Mouse (Mus musculus) kidney, embryonic 14.5 days (tissue): ENCODE measurements around the gene Ttc36. TPM values are rescaled to one million over a fixed set of nuclear protein-coding genes. Genes with fewer than 3 reads are reported as not detected.

ENCODE experiments used
- ATAC-seq: fragments of 200-750 bp; cut with Nextera tagmentation; 2 replicates; pipeline ENCODE4 v1.8.0; 2017; ENCODE audit warnings: moderate number of reproducible peaks, mild to moderate bottlenecking, moderate TSS enrichment, moderate library complexity; ENCODE audit not compliant: low FRiP score, low TSS enrichment
- H3K27ac ChIP-seq: fragments of 300-500 bp; sonication (generic); 2 replicates; pipeline ENCODE4 v1.5.1; 2014; ENCODE audit warnings: low read depth, mild to moderate bottlenecking, low read length, moderate library complexity, mixed read lengths
- H3K27me3 ChIP-seq: fragments of 300-500 bp; sonication (generic); 2 replicates; pipeline ENCODE4 v1.6.1; 2014; ENCODE audit warnings: mild to moderate bottlenecking, low read length; ENCODE audit not compliant: control insufficient read depth, insufficient read depth
- H3K36me3 ChIP-seq: fragments of 300-500 bp; sonication (generic); 2 replicates; pipeline ENCODE4 v1.6.1; 2014; ENCODE audit warnings: low read length, mixed read lengths; ENCODE audit not compliant: control insufficient read depth, insufficient read depth
- H3K4me1 ChIP-seq: fragments of 300-500 bp; sonication (generic); 2 replicates; pipeline ENCODE4 v1.6.1; 2014; ENCODE audit warnings: low read length, mixed read lengths; ENCODE audit not compliant: control insufficient read depth, insufficient read depth
- H3K4me2 ChIP-seq: fragments of 300-500 bp; sonication (generic); replicated peaks from 2 replicates; pipeline ENCODE4 v1.6.1; 2014; ENCODE audit warnings: low read depth, mild to moderate bottlenecking, low read length
- H3K4me3 ChIP-seq: fragments of 300-500 bp; sonication (generic); 2 replicates; pipeline ENCODE4 v1.5.1; 2014; ENCODE audit warnings: mild to moderate bottlenecking, low read length
- H3K9ac ChIP-seq: fragments of 300-500 bp; sonication (generic); 2 replicates; pipeline ENCODE4 v1.6.1; 2014; ENCODE audit warnings: low read depth, mild to moderate bottlenecking, low read length, moderate library complexity
- H3K9me3 ChIP-seq: fragments of 300-500 bp; sonication (generic); 2 replicates; pipeline ENCODE4 v1.6.1; 2016; ENCODE audit warnings: low read length; ENCODE audit not compliant: control insufficient read depth
- WGBS: fragments of 180-500 bp; shearing (Covaris S2); extraction: QIAGEN DNeasy Blood & Tissue Kit; methylation state at CpG from one replicate; pipeline ENCODE4 v1.1.7; 2014; 5-methylcytosine and 5-hydroxymethylcytosine counted together
- polyA plus RNA-seq: library from polyadenylated mRNA; unstranded; fragments of >200 nt; fragmentation: Nextera tagmentation; extraction: Ambion mirVana; gene quantifications from 2 replicates; pipeline ENCODE4 v1.2.1, GENCODE M21; 2014

Ttc36 gene
- polyA plus RNA-seq, 1 experiment from 2014 or later = 31.0 TPM

- Histone ChIP-seq H3K4me2 (no peak overlapping the region), H3K36me3 (peaks cover 22% of the 10 kb centered on the region), H3K27me3 (no peaks in the 10 kb centered on the region), H3K9ac (no peak overlapping the region), H3K27ac (no peak overlapping the region), H3K9me3 (no peaks in the 10 kb centered on the region), H3K4me1 (peaks cover 16% of the 10 kb centered on the region), H3K4me3 (no peak overlapping the region)
- ATAC-seq = no peak
- 54% methylated on average over 2 of the region's 2 CpGs for WGBS
Measured at GRCm38 (mm10) chr9:44760873-44761272, 42.0 kb downstream of the Ttc36 start.

Other genes with a start within 250 kb of the Ttc36 start
- not detected in 2 replicates for gene Cxcr5, start 241.2 kb downstream of the Ttc36 start, polyA plus RNA-seq
- 28.2 and 29.1 TPM in 2 replicates for gene Ddx6, start 198.2 kb downstream of the Ttc36 start, polyA plus RNA-seq
- not detected in 2 replicates for gene Treh, start 129.8 kb downstream of the Ttc36 start, polyA plus RNA-seq
- 24.9 and 28.7 TPM in 2 replicates for gene Phldb1, start 67.9 kb downstream of the Ttc36 start, polyA plus RNA-seq
- 116 and 219 TPM in 2 replicates for gene Arcn1, start 35.2 kb downstream of the Ttc36 start, polyA plus RNA-seq
- 122 and 131 TPM in 2 replicates for gene Ift46, start 35.2 kb downstream of the Ttc36 start, polyA plus RNA-seq
- gene Tmem25, start 3.8 kb downstream of the Ttc36 start, polyA plus RNA-seq = 8.1 and 10.8 TPM in 2 replicates
- gene Kmt2a, start 78.2 kb upstream of the Ttc36 start, polyA plus RNA-seq = 14.9 and 15.2 TPM in 2 replicates
- gene Atp5l, start 117.7 kb upstream of the Ttc36 start, polyA plus RNA-seq = 674 and 931 TPM in 2 replicates
- gene Ube4a, start 162.5 kb upstream of the Ttc36 start, polyA plus RNA-seq = 25.6 and 38.2 TPM in 2 replicates
- not detected in 2 replicates for gene Cd3g, start 177.4 kb upstream of the Ttc36 start, polyA plus RNA-seq
- not detected in 2 replicates for gene Cd3d, start 178.7 kb upstream of the Ttc36 start, polyA plus RNA-seq
- gene Cd3e, start 206.6 kb upstream of the Ttc36 start, polyA plus RNA-seq = not detected in 2 replicates
- gene Mpzl2, start 236.7 kb upstream of the Ttc36 start, polyA plus RNA-seq = 11.0 and 22.2 TPM in 2 replicates